Mouse (Mus musculus) forebrain, embryonic 10.5 days (tissue): ENCODE results near the gene Sfswap. TPM values are rescaled to one million over a fixed set of nuclear protein-coding genes. Genes with fewer than 3 reads are reported as not detected.
"Not testable (repeated sequence)": the region's sequence is repeated elsewhere in the genome, so short reads cannot be mapped to it uniquely, and the experiment has no call there.

Source experiments
- DNase-seq: peaks from one replicate; pipeline ENCODE4 v3.0.0-alpha.2; 2017; ENCODE audit warnings: low spot score; ENCODE audit errors: extremely low spot score
- H3K27ac ChIP-seq: fragments of 300-500 bp; sonication (generic); 2 replicates; pipeline ENCODE4 v1.5.1; 2016; ENCODE audit warnings: mild to moderate bottlenecking
- H3K27me3 ChIP-seq: fragments of 300-500 bp; sonication (generic); 2 replicates; pipeline ENCODE4 v1.6.1; 2016; ENCODE audit warnings: mild to moderate bottlenecking; ENCODE audit not compliant: poor library complexity, severe bottlenecking
- H3K36me3 ChIP-seq: fragments of 300-500 bp; sonication (generic); replicated peaks from 2 replicates; pipeline ENCODE4 v1.6.1; 2016; ENCODE audit warnings: mild to moderate bottlenecking, moderate library complexity
- H3K4me1 ChIP-seq: fragments of 300-500 bp; sonication (generic); 2 replicates; pipeline ENCODE4 v1.6.1; 2016
- H3K4me3 ChIP-seq: fragments of 300-500 bp; sonication (generic); 2 replicates; pipeline ENCODE4 v1.5.1; 2016; ENCODE audit warnings: mild to moderate bottlenecking, moderate library complexity
- H3K9me3 ChIP-seq: fragments of 300-500 bp; sonication (generic); 2 replicates; pipeline ENCODE4 v1.6.1; 2016; ENCODE audit warnings: mild to moderate bottlenecking, moderate library complexity
- WGBS: fragments of 180-500 bp; shearing (Covaris S2); methylation state at CpG from one replicate; pipeline ENCODE4 v1.1.7; 2016; 5-methylcytosine and 5-hydroxymethylcytosine counted together
- polyA plus RNA-seq: library from polyadenylated mRNA; unstranded; fragments of >200 nt; fragmentation: Nextera tagmentation; extraction: Ambion mirVana; gene quantifications from 2 replicates; pipeline ENCODE4 v1.2.1, GENCODE M21; 2016

Sfswap gene
- polyA plus RNA-seq, 1 experiment from 2014 or later = 43.3 TPM

DNA sequence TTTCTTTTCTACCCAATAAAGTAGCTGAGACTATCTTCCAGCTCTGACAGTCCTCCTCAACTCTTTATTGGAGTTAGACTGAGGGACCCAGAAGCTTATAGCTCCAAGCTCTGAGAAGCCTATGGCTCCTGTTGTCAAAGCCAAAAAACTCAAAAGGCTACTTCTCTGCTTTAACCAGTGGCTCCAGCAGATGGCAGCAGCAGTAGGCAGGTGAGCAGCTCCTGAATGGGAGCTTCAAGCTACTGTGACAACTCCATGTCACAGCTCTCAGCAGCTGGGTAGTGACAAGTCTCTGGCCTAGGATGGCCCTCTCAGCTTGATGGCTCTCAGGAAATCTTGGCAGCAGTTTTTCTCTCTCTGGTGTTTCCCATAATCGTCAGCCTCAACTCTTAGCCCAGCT is 110.0 kb downstream of the Sfswap start:
- H3K27me3 ChIP-seq = no peaks in the 10 kb centered on the region
- no peak overlapping the region for H3K27ac ChIP-seq
- no peaks in the 10 kb centered on the region for H3K4me1 ChIP-seq
- H3K9me3 ChIP-seq = no peaks in the 10 kb centered on the region
- 26% methylated on average over 1 of the region's 1 CpGs for WGBS
- H3K36me3 ChIP-seq = peaks cover 10% of the 10 kb centered on the region
- H3K4me3 ChIP-seq = no peak overlapping the region
- DNase-seq = peak; percentile 54

DNA sequence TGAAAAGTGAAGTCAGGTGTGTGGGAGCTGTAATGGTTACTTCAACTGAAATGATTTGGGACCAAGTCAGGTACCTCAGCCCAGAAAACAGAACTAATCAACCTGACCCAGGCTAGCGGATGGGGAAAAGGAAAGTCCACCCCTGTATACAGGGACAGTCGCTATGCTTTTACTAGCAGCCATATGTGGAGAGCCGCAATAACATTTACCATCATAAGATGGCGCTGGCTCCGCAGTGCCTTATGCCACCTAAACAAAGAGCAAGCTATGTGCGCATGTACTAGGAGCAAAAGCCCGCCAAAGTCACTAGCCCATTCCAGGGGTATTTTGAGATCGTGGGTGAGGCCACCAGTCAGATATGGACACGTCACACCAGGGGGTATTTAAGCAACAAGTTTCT is 119.6 kb downstream of the Sfswap start:
- not testable (repeated sequence) for DNase-seq, H3K4me3 ChIP-seq, H3K9me3 ChIP-seq, H3K36me3 ChIP-seq, H3K27me3 ChIP-seq, H3K4me1 ChIP-seq, H3K27ac ChIP-seq
- 65% methylated on average over 9 of the region's 9 CpGs for WGBS

Other genes with a start within 250 kb of the Sfswap start
- gene Mmp17, start 82.9 kb downstream of the Sfswap start, polyA plus RNA-seq = 2.9 and 3.4 TPM in 2 replicates
- 5.9 and 6.6 TPM in 2 replicates for gene Zfp11, start 168.9 kb downstream of the Sfswap start, polyA plus RNA-seq
- not detected in 2 replicates for gene Sept14, start 207.3 kb downstream of the Sfswap start, polyA plus RNA-seq
- gene Mrps17, start 214.3 kb downstream of the Sfswap start, polyA plus RNA-seq = 173 and 181 TPM in 2 replicates
- 75.9 and 79.4 TPM in 2 replicates for gene Nipsnap2, start 223.8 kb downstream of the Sfswap start, polyA plus RNA-seq